Mouse (Mus musculus): Measurements from ENCODE around the gene Spen. TPM values are rescaled to one million over a fixed set of nuclear protein-coding genes. Genes with fewer than 3 reads are reported as not detected.
A peak's percentile ranks its signal among the peaks of the same experiment; 100 is the strongest.

The Spen gene
- polyA plus RNA-seq, 1 experiment from 2014 or later, result 19.7 TPM

DNA sequence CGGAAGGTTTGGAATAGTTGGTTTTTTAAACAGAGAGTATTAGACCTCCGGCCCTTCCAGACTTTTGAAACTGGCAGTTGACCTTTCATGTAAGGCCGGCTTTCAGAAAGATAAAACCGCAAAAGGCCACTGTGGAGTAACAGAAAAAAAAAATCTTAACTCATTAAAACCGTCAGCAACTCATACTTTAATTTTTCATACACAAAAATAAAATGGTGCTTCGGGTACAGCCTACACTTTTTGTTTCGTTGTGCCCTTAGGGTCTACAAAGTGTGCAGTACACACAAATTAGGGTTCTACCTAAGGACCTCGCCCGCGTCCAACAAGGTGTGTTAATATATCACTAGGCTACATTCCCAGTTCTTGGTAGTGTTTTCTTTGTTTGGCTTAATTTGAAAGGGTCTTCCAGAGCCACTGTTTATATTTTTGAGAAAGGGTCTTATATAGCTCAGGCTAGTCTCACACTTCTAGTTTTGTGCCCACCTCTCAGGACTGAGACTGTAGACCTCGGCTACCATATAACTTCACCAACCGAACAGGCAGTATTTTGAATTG lies 893 bp upstream of the Spen start:
- H3K9me3 ChIP-seq, result no peaks in the 10 kb centered on the region
- H3K4me1 ChIP-seq (replicated peaks), result peaks cover 34% of the 10 kb centered on the region
- no peak for ATAC-seq (ENCODE audit: low FRiP score)
- H3K9ac ChIP-seq, result peak overlapping the region; percentile 96
- WGBS, result 52% methylated on average over 12 of the region's 12 CpGs
- no peaks in the 10 kb centered on the region for H3K27me3 ChIP-seq
- no peaks in the 10 kb centered on the region for H3K36me3 ChIP-seq
- H3K27ac ChIP-seq, result peak overlapping the region; percentile 97
- peak overlapping the region; percentile 96 for H3K4me3 ChIP-seq
- peak overlapping the region; percentile 65 for H3K4me2 ChIP-seq

DNA sequence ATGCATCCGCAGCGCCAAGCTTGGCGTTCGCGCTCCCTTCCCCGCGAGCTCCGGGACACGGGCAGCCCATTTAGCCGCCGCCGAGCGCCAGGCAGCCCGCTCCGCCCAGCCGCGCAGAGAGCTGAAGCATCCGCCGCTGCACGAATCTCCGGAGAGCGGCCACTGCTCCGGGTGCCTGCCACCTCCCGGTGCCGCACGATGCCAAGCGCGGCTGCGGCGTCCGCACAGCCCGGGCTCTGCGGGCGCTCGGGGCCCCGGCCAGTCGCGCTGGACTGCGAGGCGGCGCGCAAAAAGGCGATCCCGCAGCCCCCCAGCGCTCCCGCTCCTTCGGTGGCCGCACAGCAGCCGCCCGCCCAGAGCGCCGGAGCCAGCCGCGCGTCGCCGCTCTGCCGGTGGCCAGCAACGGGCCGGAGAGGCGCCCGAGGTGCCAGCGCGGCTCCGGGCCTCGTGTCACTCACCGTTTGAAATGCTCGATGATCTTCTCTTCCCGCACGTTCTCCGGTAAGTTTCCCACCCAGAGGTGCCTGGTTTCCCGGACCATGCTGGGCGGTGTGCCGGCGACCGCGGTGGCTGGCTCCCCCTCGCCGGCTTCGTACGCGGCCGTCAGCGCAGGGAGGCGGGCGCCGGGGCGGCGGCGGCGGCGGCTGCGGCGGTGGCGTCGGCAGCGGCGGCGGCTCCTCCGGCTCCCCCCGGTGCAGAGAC lies 540 bp downstream of the Spen start:
- Histone ChIP-seq H3K9me3 (no peaks in the 10 kb centered on the region), H3K36me3 (no peaks in the 10 kb centered on the region), H3K9ac (peak overlapping the region; percentile 96), H3K27ac (peak overlapping the region; percentile 97), H3K4me1 (replicated peaks) (peaks cover 47% of the 10 kb centered on the region), H3K4me3 (peak overlapping the region; percentile 96), H3K4me2 (peak overlapping the region; percentile 84), H3K27me3 (no peaks in the 10 kb centered on the region)
- WGBS, result under 1% methylated on average over 89 of the region's 101 CpGs
- peak; percentile 8 for ATAC-seq (ENCODE audit: low FRiP score)

DNA sequence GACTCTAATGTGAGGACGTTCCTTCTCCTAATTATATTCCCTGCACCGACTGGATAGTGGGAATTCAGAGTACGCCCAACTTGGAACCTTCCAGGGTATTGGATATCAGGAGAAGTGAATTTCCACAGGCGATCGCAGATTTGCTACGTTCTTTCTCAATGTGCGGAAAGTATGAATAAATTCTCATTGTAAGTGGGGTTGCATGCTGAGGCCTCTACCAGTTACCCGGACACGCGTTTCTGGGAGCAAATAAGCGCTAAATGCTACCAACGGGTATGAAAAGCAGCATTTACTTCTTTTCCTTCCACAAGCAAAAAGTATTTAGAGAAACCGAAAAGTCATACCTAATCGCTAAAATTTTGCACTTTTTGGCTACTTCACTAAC lies 1.2 kb downstream of the Spen start:
- no peaks in the 10 kb centered on the region for H3K36me3 ChIP-seq
- under 1% methylated on average over 14 of the region's 14 CpGs for WGBS
- peaks cover 52% of the 10 kb centered on the region for H3K4me1 ChIP-seq (replicated peaks)
- H3K27ac ChIP-seq, result peak overlapping the region; percentile 97
- peak overlapping the region; percentile 96 for H3K9ac ChIP-seq
- peak overlapping the region; percentile 84 for H3K4me2 ChIP-seq
- no peaks in the 10 kb centered on the region for H3K27me3 ChIP-seq
- peak overlapping the region; percentile 96 for H3K4me3 ChIP-seq
- ATAC-seq (ENCODE audit: low FRiP score), result no peak
- no peaks in the 10 kb centered on the region for H3K9me3 ChIP-seq

GRCm38 (mm10) chr4:141536291-141537225 lies 1.8 kb downstream of the Spen start:
- Histone ChIP-seq H3K4me3 (peak overlapping the region; percentile 96), H3K4me2 (peak overlapping the region; percentile 84), H3K36me3 (no peaks in the 10 kb centered on the region), H3K9ac (peak overlapping the region; percentile 96), H3K4me1 (replicated peaks) (peaks cover 48% of the 10 kb centered on the region), H3K9me3 (no peaks in the 10 kb centered on the region), H3K27ac (peak overlapping the region; percentile 97), H3K27me3 (no peaks in the 10 kb centered on the region)
- WGBS, result under 1% methylated on average over 61 of the region's 61 CpGs
- peak; percentile 46; the same call in 1 of the 2 replicates for ATAC-seq (ENCODE audit: low FRiP score)

- peak overlapping the region; percentile 97 for H3K27ac ChIP-seq
- peaks cover 54% of the 10 kb centered on the region for H3K4me1 ChIP-seq (replicated peaks)
- peak overlapping the region; percentile 96 for H3K4me3 ChIP-seq
- no peaks in the 10 kb centered on the region for H3K36me3 ChIP-seq
- ATAC-seq (ENCODE audit: low FRiP score), result peak; percentile 29; the same call in 1 of the 2 replicates
- H3K9ac ChIP-seq, result peak overlapping the region; percentile 96
- no peaks in the 10 kb centered on the region for H3K9me3 ChIP-seq
- no peaks in the 10 kb centered on the region for H3K27me3 ChIP-seq
- H3K4me2 ChIP-seq, result peak overlapping the region; percentile 84
- WGBS, result 8% methylated on average over 10 of the region's 11 CpGs
Observed at GRCm38 (mm10) chr4:141534947-141535680, 3.3 kb downstream of the Spen start.

- Histone ChIP-seq H3K27me3 (no peaks in the 10 kb centered on the region), H3K9ac (no peak overlapping the region), H3K27ac (no peak overlapping the region), H3K4me1 (replicated peaks) (peaks cover 52% of the 10 kb centered on the region), H3K36me3 (0 out of 2 replicates have a peak, but pooled peaks cover 3% of the 10 kb centered on the region), H3K4me2 (no peak overlapping the region), H3K9me3 (no peaks in the 10 kb centered on the region), H3K4me3 (no peak overlapping the region)
- WGBS, result 78% methylated on average over 15 of the region's 15 CpGs
- no peak for ATAC-seq (ENCODE audit: low FRiP score)
Observed at GRCm38 (mm10) chr4:141530979-141531378, 7.4 kb downstream of the Spen start.

GRCm38 (mm10) chr4:141528938-141529337 lies 9.5 kb downstream of the Spen start:
- ATAC-seq (ENCODE audit: low FRiP score), result no peak
- Histone ChIP-seq H3K36me3 (0 out of 2 replicates have a peak, but pooled peaks cover 3% of the 10 kb centered on the region), H3K4me2 (no peak overlapping the region), H3K27ac (no peak overlapping the region), H3K27me3 (no peaks in the 10 kb centered on the region), H3K4me1 (replicated peaks) (peaks cover 47% of the 10 kb centered on the region), H3K4me3 (no peak overlapping the region), H3K9ac (no peak overlapping the region), H3K9me3 (no peaks in the 10 kb centered on the region)
- 89% methylated on average over 11 of the region's 11 CpGs for WGBS

- ATAC-seq (ENCODE audit: low FRiP score), result no peak
- H3K9me3 ChIP-seq, result no peaks in the 10 kb centered on the region
- H3K4me1 ChIP-seq (replicated peaks), result peaks cover 36% of the 10 kb centered on the region
- H3K9ac ChIP-seq, result no peak overlapping the region
- H3K27me3 ChIP-seq, result no peaks in the 10 kb centered on the region
- 84% methylated on average over 7 of the region's 7 CpGs for WGBS
- peaks cover 5% of the 10 kb centered on the region for H3K36me3 ChIP-seq
- H3K27ac ChIP-seq, result no peak overlapping the region
- no peak overlapping the region for H3K4me2 ChIP-seq
- no peak overlapping the region for H3K4me3 ChIP-seq
Observed at GRCm38 (mm10) chr4:141526936-141527650, 11.3 kb downstream of the Spen start.

- 66% methylated on average over 2 of the region's 2 CpGs for WGBS
- no peak overlapping the region for H3K27ac ChIP-seq
- peaks cover 17% of the 10 kb centered on the region for H3K36me3 ChIP-seq
- ATAC-seq (ENCODE audit: low FRiP score), result no peak
- H3K4me3 ChIP-seq, result no peak overlapping the region
- H3K4me1 ChIP-seq (replicated peaks), result peaks cover 30% of the 10 kb centered on the region
- no peaks in the 10 kb centered on the region for H3K9me3 ChIP-seq
- H3K4me2 ChIP-seq, result no peak overlapping the region
- H3K9ac ChIP-seq, result no peak overlapping the region
- no peaks in the 10 kb centered on the region for H3K27me3 ChIP-seq
Observed at GRCm38 (mm10) chr4:141525940-141526339, 12.5 kb downstream of the Spen start.

DNA sequence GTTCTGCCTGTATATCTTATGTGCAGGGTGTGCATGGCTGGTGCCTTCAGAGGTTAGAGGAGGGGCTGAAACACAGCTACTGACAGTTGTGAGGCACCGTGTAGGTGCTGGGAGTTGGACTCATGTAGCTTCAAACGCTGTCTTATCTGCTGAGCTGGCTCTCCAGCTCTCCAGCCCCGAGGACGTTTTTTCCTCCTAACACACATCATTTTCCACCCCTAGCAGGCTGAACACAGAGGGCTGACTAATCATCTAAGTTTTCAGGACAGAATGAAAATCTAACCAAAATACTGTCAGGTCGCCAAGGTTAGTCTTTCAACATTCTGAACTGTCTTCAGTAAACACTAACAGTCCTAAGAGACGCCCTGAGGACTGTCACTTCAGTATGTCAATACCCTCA lies 13.7 kb downstream of the Spen start:
- no peak overlapping the region for H3K9ac ChIP-seq
- no peak overlapping the region for H3K4me3 ChIP-seq
- no peaks in the 10 kb centered on the region for H3K9me3 ChIP-seq
- H3K36me3 ChIP-seq, result peaks cover 30% of the 10 kb centered on the region
- ATAC-seq (ENCODE audit: low FRiP score), result no peak
- H3K4me1 ChIP-seq (replicated peaks), result peaks cover 24% of the 10 kb centered on the region
- no peaks in the 10 kb centered on the region for H3K27me3 ChIP-seq
- 77% methylated on average over 6 of the region's 6 CpGs for WGBS
- H3K4me2 ChIP-seq, result no peak overlapping the region
- H3K27ac ChIP-seq, result no peak overlapping the region

DNA sequence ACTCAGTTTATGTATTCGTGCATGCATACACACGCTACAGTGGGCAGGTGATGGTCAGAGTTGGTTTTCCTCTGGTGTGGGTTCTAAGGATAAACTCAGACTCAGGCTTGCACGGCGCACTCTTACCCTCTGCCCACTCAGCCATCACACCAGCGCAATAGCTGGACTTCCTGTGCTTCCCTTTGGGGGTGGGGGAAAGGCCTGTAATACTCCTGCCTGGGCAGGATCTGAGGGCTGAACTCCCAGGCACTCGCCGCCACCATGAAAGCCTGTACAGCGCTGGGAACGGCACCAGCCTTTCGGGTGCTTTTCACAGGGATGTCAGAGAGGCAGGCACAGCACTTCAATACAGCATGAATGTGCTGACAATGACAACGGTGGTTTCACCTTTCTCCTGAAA lies 15.3 kb downstream of the Spen start:
- Histone ChIP-seq H3K9ac (no peak overlapping the region), H3K27ac (no peak overlapping the region), H3K27me3 (no peaks in the 10 kb centered on the region), H3K4me1 (replicated peaks) (peaks cover 24% of the 10 kb centered on the region), H3K4me2 (no peak overlapping the region), H3K36me3 (peaks cover 35% of the 10 kb centered on the region), H3K4me3 (no peak overlapping the region), H3K9me3 (no peaks in the 10 kb centered on the region)
- no peak for ATAC-seq (ENCODE audit: low FRiP score)
- 85% methylated on average over 11 of the region's 11 CpGs for WGBS
